Comparison of ENCODE assay signal across 17 mouse cellular contexts in the genomic region with DNA sequence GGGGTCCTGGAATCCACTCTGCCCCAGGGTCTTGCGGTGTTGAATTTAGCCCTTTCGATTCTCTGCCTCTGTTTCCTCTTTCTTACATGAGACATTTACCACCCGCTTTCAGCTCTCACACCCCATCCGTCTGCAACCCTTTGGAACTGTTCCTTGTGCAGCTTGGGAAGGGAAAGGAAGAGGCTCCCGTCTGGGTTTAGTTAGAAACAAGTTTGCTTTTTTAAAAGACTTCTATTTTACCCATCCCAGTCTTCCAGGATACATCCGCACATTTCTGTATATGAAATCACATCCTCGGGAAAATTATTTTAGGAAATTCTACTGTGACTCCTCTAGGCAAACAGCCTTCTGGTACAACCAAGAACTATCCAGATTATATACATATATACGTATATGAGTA. TPM values are rescaled to one million over a fixed set of nuclear protein-coding genes. Genes with fewer than 3 reads are reported as not detected.
"Had no signal": no experiment of that assay in that cellular context is flagged by ENCODE, and none has a peak within 500 bp of the region (broad histone marks: within the 10 kb centered on the region; RNA-seq: fewer than 3 reads in every experiment).

No protein-coding gene starts in this region.

- DNase-seq: retina, postnatal 1 day; right cerebral cortex, adult 18-20 months; right cerebral cortex, postnatal 14 days; right cerebral cortex, postnatal 25 days; right cerebral cortex, postnatal 4 days; spleen, adult 18-20 months; thymus, adult 18-20 months; thymus, adult 2 months; thymus, postnatal 14 days; thymus, postnatal 25 days; thymus, postnatal 36 days; thymus, postnatal 4 days had no signal

- H3K27me3 ChIP-seq: neural tube, embryonic 13.5 days; neural tube, embryonic 15.5 days; stomach, embryonic 15.5 days had no signal

- H3K4me3 ChIP-seq: neural tube, embryonic 13.5 days; neural tube, embryonic 15.5 days; stomach, embryonic 15.5 days had no signal

- H3K4me1 ChIP-seq: stomach, embryonic 15.5 days had no signal

- H3K4me2 ChIP-seq: neural tube, embryonic 13.5 days; neural tube, embryonic 15.5 days; stomach, embryonic 15.5 days had no signal

- H3K36me3 ChIP-seq: stomach, embryonic 15.5 days had no signal

- H3K9ac ChIP-seq: neural tube, embryonic 13.5 days; neural tube, embryonic 15.5 days; stomach, embryonic 15.5 days had no signal

- H3K27ac ChIP-seq: neural tube, embryonic 13.5 days; neural tube, embryonic 15.5 days; stomach, embryonic 15.5 days; stomach, postnatal 0 days had no signal

- H3K9me3 ChIP-seq: neural tube, embryonic 13.5 days; neural tube, embryonic 15.5 days; stomach, embryonic 15.5 days had no signal

RNA-seq across cellular contexts. Expression of gene Kcna6, which starts 11.7 kb away (rescaled TPM):
- total RNA-seq: neutrophil, adult 5-6 weeks had no signal
